Mouse (Mus musculus): ENCODE measurements around the gene Pde6c. TPM values are rescaled to one million over a fixed set of nuclear protein-coding genes. Genes with fewer than 3 reads are reported as not detected.

Gene Pde6c
- polyA plus RNA-seq, 1 experiment from 2014 or later = not detected

- Histone ChIP-seq H3K27ac (ENCODE audit: low read depth, low read length) (no peak within 1 kb of the TSS), H3K36me3 (ENCODE audit: control insufficient read depth, insufficient read depth, low read length) (no peaks in the 10 kb centered on the region), H3K4me1 (ENCODE audit: control insufficient read depth, insufficient read depth, low read length) (no peaks in the 10 kb centered on the region), H3K4me2 (ENCODE audit: low read depth, low read length) (peak within 1 kb of the TSS; percentile 81), H3K9ac (replicated peaks; ENCODE audit: low read depth, low read length) (peak within 1 kb of the TSS; percentile 52), H3K27me3 (ENCODE audit: control insufficient read depth, insufficient read depth, low read length) (peaks cover 6% of the 10 kb centered on the region; the same call in 1 of the 2 replicates), H3K9me3 (ENCODE audit: control insufficient read depth, low read length) (no peaks in the 10 kb centered on the region), H3K4me3 (ENCODE audit: low read depth, low read length) (peak within 1 kb of the TSS; percentile 51)
- 72% methylated on average over 6 of the region's 6 CpGs for WGBS
- ATAC-seq (ENCODE audit: low read depth) = no peak
Observed at GRCm38 (mm10) chr19:38125219-38125610, 7.4 kb upstream of the Pde6c start, which contains the start of gene Rbp4. TSS of gene Rbp4 (minus strand) at chr19:38125281.

GRCm38 (mm10) chr19:38126656-38127055 is 5.9 kb upstream of the Pde6c start:
- Histone ChIP-seq H3K4me1 (ENCODE audit: control insufficient read depth, insufficient read depth, low read length) (no peaks in the 10 kb centered on the region), H3K27me3 (ENCODE audit: control insufficient read depth, insufficient read depth, low read length) (peaks cover 6% of the 10 kb centered on the region; the same call in 1 of the 2 replicates), H3K4me3 (ENCODE audit: low read depth, low read length) (no peak overlapping the region), H3K4me2 (ENCODE audit: low read depth, low read length) (no peak overlapping the region), H3K9me3 (ENCODE audit: control insufficient read depth, low read length) (no peaks in the 10 kb centered on the region), H3K9ac (replicated peaks; ENCODE audit: low read depth, low read length) (no peak overlapping the region), H3K36me3 (ENCODE audit: control insufficient read depth, insufficient read depth, low read length) (no peaks in the 10 kb centered on the region), H3K27ac (ENCODE audit: low read depth, low read length) (no peak overlapping the region)
- 78% methylated on average over 8 of the region's 8 CpGs for WGBS
- ATAC-seq (ENCODE audit: low read depth) = no peak

GRCm38 (mm10) chr19:38133986-38134385 is 1.4 kb downstream of the Pde6c start:
- Histone ChIP-seq H3K27ac (ENCODE audit: low read depth, low read length) (no peak overlapping the region), H3K4me3 (ENCODE audit: low read depth, low read length) (no peak overlapping the region), H3K9me3 (ENCODE audit: control insufficient read depth, low read length) (no peaks in the 10 kb centered on the region), H3K9ac (replicated peaks; ENCODE audit: low read depth, low read length) (no peak overlapping the region), H3K36me3 (ENCODE audit: control insufficient read depth, insufficient read depth, low read length) (no peaks in the 10 kb centered on the region), H3K27me3 (ENCODE audit: control insufficient read depth, insufficient read depth, low read length) (no peaks in the 10 kb centered on the region), H3K4me1 (ENCODE audit: control insufficient read depth, insufficient read depth, low read length) (no peaks in the 10 kb centered on the region), H3K4me2 (ENCODE audit: low read depth, low read length) (no peak overlapping the region)
- no peak for ATAC-seq (ENCODE audit: low read depth)
- WGBS = 84% methylated on average over 11 of the region's 11 CpGs

- Histone ChIP-seq H3K4me2 (ENCODE audit: low read depth, low read length) (no peak overlapping the region), H3K9ac (replicated peaks; ENCODE audit: low read depth, low read length) (no peak overlapping the region), H3K27me3 (ENCODE audit: control insufficient read depth, insufficient read depth, low read length) (no peaks in the 10 kb centered on the region), H3K9me3 (ENCODE audit: control insufficient read depth, low read length) (no peaks in the 10 kb centered on the region), H3K36me3 (ENCODE audit: control insufficient read depth, insufficient read depth, low read length) (no peaks in the 10 kb centered on the region), H3K4me3 (ENCODE audit: low read depth, low read length) (no peak overlapping the region), H3K4me1 (ENCODE audit: control insufficient read depth, insufficient read depth, low read length) (no peaks in the 10 kb centered on the region), H3K27ac (ENCODE audit: low read depth, low read length) (no peak overlapping the region)
- 93% methylated on average over 6 of the region's 6 CpGs for WGBS
- ATAC-seq (ENCODE audit: low read depth) = no peak
Observed at GRCm38 (mm10) chr19:38134806-38135205, 2.2 kb downstream of the Pde6c start.

GRCm38 (mm10) chr19:38143540-38144271 is 11.1 kb downstream of the Pde6c start:
- H3K27ac ChIP-seq (ENCODE audit: low read depth, low read length) = no peak overlapping the region
- no peaks in the 10 kb centered on the region for H3K4me1 ChIP-seq (ENCODE audit: control insufficient read depth, insufficient read depth, low read length)
- no peaks in the 10 kb centered on the region for H3K9me3 ChIP-seq (ENCODE audit: control insufficient read depth, low read length)
- no peaks in the 10 kb centered on the region for H3K27me3 ChIP-seq (ENCODE audit: control insufficient read depth, insufficient read depth, low read length)
- H3K4me2 ChIP-seq (ENCODE audit: low read depth, low read length) = no peak overlapping the region
- H3K9ac ChIP-seq (replicated peaks; ENCODE audit: low read depth, low read length) = no peak overlapping the region
- no peak overlapping the region for H3K4me3 ChIP-seq (ENCODE audit: low read depth, low read length)
- H3K36me3 ChIP-seq (ENCODE audit: control insufficient read depth, insufficient read depth, low read length) = no peaks in the 10 kb centered on the region
- 81% methylated on average over 4 of the region's 4 CpGs for WGBS
- ATAC-seq (ENCODE audit: low read depth) = no peak

- no peaks in the 10 kb centered on the region for H3K4me1 ChIP-seq (ENCODE audit: control insufficient read depth, insufficient read depth, low read length)
- H3K4me3 ChIP-seq (ENCODE audit: low read depth, low read length) = no peak overlapping the region
- H3K36me3 ChIP-seq (ENCODE audit: control insufficient read depth, insufficient read depth, low read length) = no peaks in the 10 kb centered on the region
- no peak for ATAC-seq (ENCODE audit: low read depth)
- H3K9ac ChIP-seq (replicated peaks; ENCODE audit: low read depth, low read length) = no peak overlapping the region
- H3K4me2 ChIP-seq (ENCODE audit: low read depth, low read length) = no peak overlapping the region
- H3K27me3 ChIP-seq (ENCODE audit: control insufficient read depth, insufficient read depth, low read length) = no peaks in the 10 kb centered on the region
- WGBS = 97% methylated on average over 1 of the region's 1 CpGs
- H3K27ac ChIP-seq (ENCODE audit: low read depth, low read length) = no peak overlapping the region
- no peaks in the 10 kb centered on the region for H3K9me3 ChIP-seq (ENCODE audit: control insufficient read depth, low read length)
Observed at GRCm38 (mm10) chr19:38156243-38156642, 23.7 kb downstream of the Pde6c start.

- H3K9ac ChIP-seq (replicated peaks; ENCODE audit: low read depth, low read length) = no peak overlapping the region
- no peak for ATAC-seq (ENCODE audit: low read depth)
- H3K4me1 ChIP-seq (ENCODE audit: control insufficient read depth, insufficient read depth, low read length) = no peaks in the 10 kb centered on the region
- H3K36me3 ChIP-seq (ENCODE audit: control insufficient read depth, insufficient read depth, low read length) = no peaks in the 10 kb centered on the region
- no peaks in the 10 kb centered on the region for H3K9me3 ChIP-seq (ENCODE audit: control insufficient read depth, low read length)
- H3K27me3 ChIP-seq (ENCODE audit: control insufficient read depth, insufficient read depth, low read length) = no peaks in the 10 kb centered on the region
- H3K4me2 ChIP-seq (ENCODE audit: low read depth, low read length) = no peak overlapping the region
- no peak overlapping the region for H3K4me3 ChIP-seq (ENCODE audit: low read depth, low read length)
- WGBS = 94% methylated on average over 21 of the region's 21 CpGs
- no peak overlapping the region for H3K27ac ChIP-seq (ENCODE audit: low read depth, low read length)
Observed at GRCm38 (mm10) chr19:38161648-38162354, 29.2 kb downstream of the Pde6c start.

GRCm38 (mm10) chr19:38164633-38165032 is 32.1 kb downstream of the Pde6c start:
- WGBS = 54% methylated on average over 2 of the region's 2 CpGs
- Histone ChIP-seq H3K4me1 (ENCODE audit: control insufficient read depth, insufficient read depth, low read length) (no peaks in the 10 kb centered on the region), H3K36me3 (ENCODE audit: control insufficient read depth, insufficient read depth, low read length) (no peaks in the 10 kb centered on the region)

GRCm38 (mm10) chr19:38179675-38180074 is 47.1 kb downstream of the Pde6c start:
- no peak for ATAC-seq (ENCODE audit: low read depth)
- Histone ChIP-seq H3K9me3 (ENCODE audit: control insufficient read depth, low read length) (no peaks in the 10 kb centered on the region), H3K4me3 (ENCODE audit: low read depth, low read length) (no peak overlapping the region), H3K27me3 (ENCODE audit: control insufficient read depth, insufficient read depth, low read length) (no peaks in the 10 kb centered on the region), H3K4me1 (ENCODE audit: control insufficient read depth, insufficient read depth, low read length) (no peaks in the 10 kb centered on the region), H3K36me3 (ENCODE audit: control insufficient read depth, insufficient read depth, low read length) (no peaks in the 10 kb centered on the region), H3K27ac (ENCODE audit: low read depth, low read length) (no peak overlapping the region), H3K4me2 (ENCODE audit: low read depth, low read length) (no peak overlapping the region), H3K9ac (replicated peaks; ENCODE audit: low read depth, low read length) (no peak overlapping the region)
- 95% methylated on average over 9 of the region's 9 CpGs for WGBS

More at GRCm38 (mm10) chr19:38164633-38165032, 32.1 kb downstream of the Pde6c start:
- no peaks in the 10 kb centered on the region for H3K9me3 ChIP-seq (ENCODE audit: control insufficient read depth, low read length)
- no peaks in the 10 kb centered on the region for H3K27me3 ChIP-seq (ENCODE audit: control insufficient read depth, insufficient read depth, low read length)
- H3K4me2 ChIP-seq (ENCODE audit: low read depth, low read length) = no peak overlapping the region
- ATAC-seq (ENCODE audit: low read depth) = no peak
- H3K4me3 ChIP-seq (ENCODE audit: low read depth, low read length) = no peak overlapping the region
- no peak overlapping the region for H3K9ac ChIP-seq (replicated peaks; ENCODE audit: low read depth, low read length)
- H3K27ac ChIP-seq (ENCODE audit: low read depth, low read length) = no peak overlapping the region
